Mouse (Mus musculus) T-helper 17 cell (primary cell): ENCODE measurements at regions not wholly inside any gene's neighbourhood (a gene's known extent, or its start where the extent isn't known, plus 50 kb on each side); places are given as distances from the start of the nearest gene placed in this dataset.

ENCODE experiments used
- in situ Hi-C, 2 experiments: fragments of 300-600 bp; cut with MboI, MseI; formaldehyde crosslinking; loops; 1 replicate in 1 of 2; 2 replicates in 1 of 2; pipeline ENCODE4 v1.15.1; 2025; ENCODE audit warnings: high pct_unique_total_duplicates in 2 of 2

DNA sequence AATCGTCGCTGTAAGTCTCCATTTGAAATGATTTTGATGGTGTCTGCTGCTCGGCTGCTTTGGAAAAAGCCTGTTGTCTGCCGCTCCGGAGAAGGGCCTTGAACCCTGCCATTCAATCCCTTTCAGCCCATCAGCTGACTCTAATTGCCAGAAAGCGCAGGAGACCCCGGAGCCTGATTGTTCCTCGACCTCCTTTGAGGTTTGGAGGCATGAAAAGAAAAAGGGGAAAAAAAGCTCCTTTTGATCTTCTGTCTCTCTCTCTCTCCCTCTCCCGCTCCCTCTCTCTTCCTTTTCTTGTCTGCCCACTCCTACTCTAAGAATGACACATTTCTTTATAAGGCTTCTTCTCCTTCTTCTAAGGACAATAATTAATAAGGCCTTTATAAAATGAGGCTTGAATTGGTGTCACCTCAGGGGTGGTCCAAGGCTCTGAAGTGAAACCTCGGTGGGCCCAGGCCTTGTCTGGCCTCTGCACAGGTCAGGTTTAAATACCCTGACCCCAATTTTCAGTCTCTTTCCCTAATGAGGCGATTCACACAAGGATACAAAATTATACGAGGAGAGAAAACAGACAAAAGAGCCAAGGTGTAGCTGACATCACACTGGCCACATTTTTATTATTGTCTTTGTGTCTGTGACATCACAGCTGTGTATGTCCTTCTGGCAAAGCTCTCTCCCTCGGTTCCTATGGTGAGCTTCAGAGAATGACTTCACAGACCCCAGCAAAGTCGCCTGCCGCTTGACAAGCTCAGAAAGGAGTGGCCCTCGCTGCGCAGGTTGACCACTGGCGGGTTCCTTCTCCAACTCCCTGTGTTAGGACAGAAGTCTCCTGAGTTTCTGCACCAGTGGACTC, 787.4 kb downstream of the Nr2f2 start:
- in situ Hi-C loops: no loop called here

DNA sequence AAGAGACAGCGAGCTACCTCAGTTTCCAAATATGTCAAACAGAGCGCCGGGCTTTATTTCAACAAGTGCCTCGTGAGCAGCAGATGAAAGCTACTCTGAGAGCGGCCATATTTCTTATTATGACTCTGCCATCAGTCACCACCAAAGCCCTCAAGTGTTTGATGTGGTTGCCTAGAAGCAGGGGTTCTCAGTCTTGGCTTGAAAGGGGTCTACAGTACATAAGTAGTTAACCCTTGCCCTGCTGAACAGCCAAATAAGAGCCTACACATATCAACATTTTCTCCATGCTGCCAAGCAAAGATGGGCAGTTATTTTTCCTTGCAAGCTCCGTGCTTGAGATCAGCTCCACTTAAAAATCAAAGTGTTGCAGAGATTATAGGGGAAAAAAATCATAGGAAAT, 788.8 kb downstream of the Nr2f2 start:
- in situ Hi-C loops: no loop called here

- in situ Hi-C loops: no loop called here
Measured at GRCm38 (mm10) chr7:69576596-69576995, 789.9 kb downstream of the Nr2f2 start.

DNA sequence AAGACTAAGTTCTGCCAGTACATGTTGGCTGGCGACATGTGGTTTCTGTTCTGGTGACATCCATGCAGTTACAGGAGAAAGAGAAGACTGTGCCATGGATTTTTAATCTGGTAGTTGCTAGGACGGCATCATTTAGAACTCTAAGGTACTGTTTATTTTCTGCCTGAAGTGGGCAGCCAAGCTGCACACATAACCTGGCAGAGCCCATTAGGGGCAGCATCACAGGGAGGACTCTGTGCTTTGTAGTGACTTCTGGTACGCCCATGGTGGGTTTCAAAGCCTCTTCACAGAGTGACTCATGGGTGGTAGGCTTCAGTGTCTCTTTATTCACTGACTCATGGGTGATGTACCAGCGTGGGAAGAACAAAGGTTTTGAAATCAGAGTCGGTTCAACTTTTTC, 792.8 kb downstream of the Nr2f2 start:
- in situ Hi-C loops: no loop called here

GRCm38 (mm10) chr7:69572626-69573394, 793.7 kb downstream of the Nr2f2 start:
- in situ Hi-C loops: no loop called here

DNA sequence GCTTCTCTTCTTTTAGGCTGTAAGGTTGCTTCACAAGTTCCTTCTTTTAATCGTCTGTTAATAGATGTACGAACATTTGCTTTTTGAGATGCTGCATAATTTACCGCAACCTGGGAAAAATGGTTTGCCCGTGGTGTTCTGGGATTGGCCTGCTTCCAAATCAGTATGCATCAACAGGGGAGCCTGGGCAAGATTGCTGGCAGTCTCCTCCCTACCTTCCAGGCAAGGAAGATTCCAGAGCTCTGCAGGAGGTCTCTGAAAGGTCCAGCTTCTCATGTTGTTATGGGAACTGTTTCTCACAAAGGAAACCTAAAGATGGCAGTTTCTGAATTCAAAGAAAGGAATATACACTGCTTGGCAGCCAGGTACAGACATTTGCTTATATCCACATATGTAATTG, 799.6 kb downstream of the Nr2f2 start:
- in situ Hi-C loops: loop anchor here in 1 of 2 experiments (10.0 kb wide), 1 partner anchor 882 kb away; no protein-coding TSS in a partner anchor

DNA sequence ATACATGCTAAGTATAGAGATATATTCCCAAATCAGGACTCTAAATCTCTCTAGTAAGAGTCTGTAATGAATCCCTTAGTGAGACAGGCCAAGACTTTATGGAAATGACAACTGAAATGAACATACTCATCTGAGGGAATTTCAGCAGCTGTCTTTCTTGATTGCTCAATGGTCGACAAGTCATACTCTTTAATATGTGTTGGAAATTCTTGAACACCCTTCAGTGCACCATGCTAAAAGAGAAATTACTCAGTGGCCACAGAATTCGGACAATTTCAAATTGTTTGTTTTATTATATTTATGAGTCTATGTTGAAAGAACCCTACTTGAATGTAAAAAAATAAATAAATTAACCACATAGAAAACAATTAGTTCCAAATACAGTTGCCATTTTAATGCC, 802.1 kb downstream of the Nr2f2 start:
- in situ Hi-C loops: loop anchor here in 1 of 2 experiments (10.0 kb wide), 1 partner anchor 880 kb away; no protein-coding TSS in a partner anchor

- in situ Hi-C loops: no loop called here
Measured at GRCm38 (mm10) chr7:69554776-69555175, 805.7 kb upstream of the Arrdc4 start.

DNA sequence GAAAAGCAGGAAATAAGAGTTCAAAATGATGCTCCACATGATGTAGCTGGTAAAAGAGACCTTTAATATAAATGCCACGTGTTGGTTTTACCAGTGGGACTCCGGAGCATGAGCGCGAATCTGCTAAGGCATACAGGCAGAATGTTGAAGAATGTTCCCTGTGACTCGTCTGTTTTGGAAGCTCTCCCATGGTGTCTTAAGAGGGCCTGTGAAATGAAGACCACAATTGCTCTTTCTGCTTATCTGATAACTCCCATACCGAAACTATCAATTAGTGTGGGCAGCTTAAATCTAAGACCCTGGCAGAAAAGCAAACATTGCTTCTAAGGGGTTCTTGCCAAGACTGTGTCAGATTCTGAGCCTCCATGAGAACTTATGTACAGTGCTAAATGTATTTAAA, 804.9 kb upstream of the Arrdc4 start:
- in situ Hi-C loops: no loop called here

DNA sequence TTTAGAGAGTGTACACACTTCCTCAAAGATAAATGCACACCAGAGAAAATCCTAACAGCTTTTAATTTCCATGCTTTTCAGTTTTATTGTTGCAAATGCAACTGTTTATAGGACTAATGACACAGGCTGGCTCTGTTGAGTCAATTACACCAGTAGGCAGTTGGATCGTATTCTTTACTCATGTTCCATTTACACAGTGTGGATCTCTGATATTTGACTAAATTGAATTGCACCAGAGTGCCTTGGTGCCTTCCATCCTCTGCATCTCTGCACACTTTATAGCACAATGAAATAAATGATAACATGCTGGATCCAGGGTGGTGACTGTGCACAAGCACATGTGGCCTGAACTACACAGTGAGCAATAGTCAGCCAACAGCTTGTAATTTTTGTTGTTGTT, 787.0 kb upstream of the Arrdc4 start:
- in situ Hi-C loops: loop anchor here in 1 of 2 experiments (10.0 kb wide), 1 partner anchor 1539 kb away; no protein-coding TSS in a partner anchor

GRCm38 (mm10) chr7:69513966-69514365, 764.9 kb upstream of the Arrdc4 start:
- in situ Hi-C loops: no loop called here

DNA sequence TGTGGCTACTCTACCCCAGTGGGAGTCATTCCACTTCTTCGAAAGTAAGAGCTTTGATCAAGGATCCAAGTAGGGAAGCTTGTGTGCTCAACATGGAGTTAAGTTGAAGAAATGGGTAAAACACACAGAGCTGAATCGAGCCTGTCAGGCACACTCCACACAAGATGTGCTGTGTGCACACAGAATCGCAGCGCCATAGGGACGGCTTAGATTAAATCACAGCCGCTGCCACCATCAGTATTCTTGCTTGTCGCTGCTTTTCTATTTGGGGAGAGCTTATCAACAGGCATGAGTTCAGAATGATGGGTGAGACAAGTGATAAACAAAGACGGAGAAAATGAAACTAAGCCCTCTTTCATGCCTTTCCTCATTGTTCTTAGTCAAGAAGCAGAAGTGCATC, 761.3 kb upstream of the Arrdc4 start:
- in situ Hi-C loops: no loop called here

DNA sequence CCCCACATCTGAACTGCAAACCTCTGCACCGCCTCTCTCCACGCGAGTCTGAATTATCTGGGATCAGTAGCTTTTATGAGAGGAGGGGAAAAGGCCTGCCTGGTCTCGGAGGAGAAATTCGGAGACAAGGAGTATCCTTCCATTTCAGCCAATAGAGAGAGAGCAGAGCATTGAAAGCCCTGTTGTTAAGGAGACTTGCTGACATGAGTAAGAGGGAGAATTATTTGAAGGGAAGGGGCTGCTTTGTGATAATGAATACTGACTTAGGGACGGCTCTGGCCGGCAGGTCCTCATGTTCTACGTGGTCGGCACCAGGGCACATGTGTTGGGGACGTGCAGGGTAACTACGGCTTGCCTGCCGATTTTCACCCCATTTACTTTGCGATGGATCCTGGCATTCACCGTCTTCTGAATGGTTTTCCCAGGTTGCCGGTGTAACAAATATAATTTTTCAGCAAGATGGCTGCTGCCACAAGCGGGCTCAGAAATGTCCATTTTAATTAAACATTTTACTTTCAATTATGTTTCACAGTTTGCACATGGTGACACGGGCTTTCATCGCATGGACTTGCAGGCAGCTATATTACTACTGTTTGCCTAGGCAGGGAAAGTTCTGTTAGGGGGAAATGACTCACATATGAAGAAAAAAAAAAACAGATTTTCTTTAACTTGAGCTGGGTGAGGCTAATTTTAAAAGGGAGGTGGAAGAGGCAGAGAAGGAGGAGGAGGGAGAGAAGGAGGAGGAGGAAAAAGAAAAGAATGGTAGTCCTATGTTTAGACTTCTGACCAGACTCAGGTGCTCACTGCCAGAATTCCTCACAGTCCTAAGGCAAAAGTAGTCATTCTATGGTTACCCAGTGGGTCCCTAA, 744.3 kb upstream of the Arrdc4 start:
- in situ Hi-C loops: loop anchor here in 1 of 2 experiments (25.0 kb wide), 1 partner anchor 1919 kb away; no protein-coding TSS in a partner anchor

DNA sequence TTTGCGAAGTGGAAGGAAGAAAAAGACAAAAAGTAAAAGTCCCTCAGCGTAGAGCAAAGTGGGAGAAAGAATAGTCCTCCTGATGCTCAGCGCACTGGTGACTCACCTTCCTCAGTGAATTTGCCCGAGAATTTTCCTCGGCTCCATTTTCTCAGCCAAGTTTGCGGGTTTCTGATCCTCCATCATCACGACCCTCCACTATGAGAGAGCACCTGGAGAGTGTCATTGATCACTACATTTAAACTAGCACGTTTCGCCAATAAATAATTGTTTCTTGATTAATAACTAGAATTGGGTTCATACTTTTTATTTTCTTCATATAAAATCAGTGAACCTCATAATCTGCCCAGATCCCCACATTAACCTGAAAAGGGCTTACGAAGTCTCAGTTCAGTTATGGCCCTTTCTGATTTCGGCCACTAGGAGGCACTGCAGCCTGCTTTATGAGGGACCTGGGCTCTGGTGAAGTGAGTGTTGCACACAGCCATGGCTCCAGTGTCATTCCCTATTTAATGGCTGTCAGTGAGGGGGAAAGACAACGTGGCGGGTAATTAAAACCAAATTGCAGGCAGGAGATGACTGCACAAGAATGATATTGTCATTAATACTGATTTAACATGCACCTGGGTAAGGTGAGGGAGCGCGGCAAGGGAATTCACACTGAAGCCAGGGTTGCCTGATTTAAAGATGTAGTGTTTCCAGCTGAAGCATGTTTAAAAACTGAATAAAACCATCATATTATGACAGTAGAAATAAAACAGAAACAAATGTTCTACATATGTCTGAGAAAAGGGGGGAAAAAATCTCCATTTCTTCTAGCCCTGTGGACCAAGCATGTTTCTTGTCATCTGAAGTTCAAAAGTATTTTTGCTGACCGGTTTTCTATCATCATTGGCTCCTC, 741.8 kb upstream of the Arrdc4 start:
- in situ Hi-C loops: loop anchor here in 1 of 2 experiments (25.0 kb wide), 1 partner anchor 1921 kb away; no protein-coding TSS in a partner anchor

- in situ Hi-C loops: loop anchor here in 1 of 2 experiments (25.0 kb wide), 1 partner anchor 1924 kb away; no protein-coding TSS in a partner anchor
Measured at GRCm38 (mm10) chr7:69488630-69489029, 739.6 kb upstream of the Arrdc4 start.

- in situ Hi-C loops: loop anchor here in 1 of 2 experiments (25.0 kb wide), 1 partner anchor 1925 kb away; no protein-coding TSS in a partner anchor
Measured at GRCm38 (mm10) chr7:69487111-69487510, 738.1 kb upstream of the Arrdc4 start.

DNA sequence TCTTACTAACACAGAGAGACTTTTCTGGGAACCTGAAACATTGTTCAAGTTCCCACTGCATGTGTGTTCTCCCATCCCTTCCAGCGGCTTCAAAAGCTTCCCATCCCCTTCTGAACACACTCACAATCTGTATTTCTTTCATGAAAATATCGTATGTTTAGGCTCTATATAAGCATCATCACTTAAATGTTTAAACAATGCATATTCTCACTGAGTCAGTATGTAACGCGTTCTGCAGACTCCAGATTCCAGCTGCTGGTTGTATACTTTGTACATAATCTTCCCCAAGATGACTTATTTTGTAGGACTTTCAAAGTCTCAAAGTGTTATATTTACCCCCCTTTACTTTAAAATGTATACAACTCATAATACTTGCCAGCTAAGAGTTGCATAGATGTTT, 735.5 kb upstream of the Arrdc4 start:
- in situ Hi-C loops: loop anchor here in 1 of 2 experiments (25.0 kb wide), 1 partner anchor 1928 kb away; no protein-coding TSS in a partner anchor
